Mouse (Mus musculus) heart, postnatal 4 days (tissue): ENCODE results near the gene Olfr1102. TPM values are rescaled to one million over a fixed set of nuclear protein-coding genes. Genes with fewer than 3 reads are reported as not detected.

ENCODE experiments used
- DNase-seq: peaks from one replicate; pipeline ENCODE4 v3.0.0; 2021
- total RNA-seq, 2 experiments: library from RNA; stranded (reverse); gene quantifications; 2 replicates each; pipeline ENCODE4 v1.2.3; 2021

Gene Olfr1102
- total RNA-seq: not detected

GRCm38 (mm10) chr2:86998098-86998497 is at the start of gene Olfr1102:
Olfr1102 (plus strand) TSS chr2:86998398.
- DNase-seq: no peak

- no peak for DNase-seq
These were observed 37.6 kb upstream of the Olfr1102 start, which contains the start of gene Olfr1099 for GRCm38 (mm10) chr2:86960593-86960992. Olfr1099 (minus strand) TSS chr2:86960693.

- no peak for DNase-seq
These were observed 18.3 kb upstream of the Olfr1102 start, which contains the start of gene Olfr1100 for GRCm38 (mm10) chr2:86979854-86980253. Olfr1100 (minus strand) TSS chr2:86979954.

- DNase-seq: no peak
These were observed 7.1 kb upstream of the Olfr1102 start, which contains the start of gene Olfr1101 for GRCm38 (mm10) chr2:86991121-86991520. Olfr1101 (minus strand) TSS chr2:86991221.

- no peak for DNase-seq
These were observed 28.8 kb downstream of the Olfr1102 start, which contains the start of gene Olfr1104 for GRCm38 (mm10) chr2:87026980-87027379. Olfr1104 (minus strand) TSS chr2:87027080.

- DNase-seq: no peak
These were observed 38.2 kb downstream of the Olfr1102 start, which contains the start of gene Olfr1105 for GRCm38 (mm10) chr2:87036431-87036830. Olfr1105 (minus strand) TSS chr2:87036531.

GRCm38 (mm10) chr2:87052173-87052572 is 54.0 kb downstream of the Olfr1102 start, which contains the start of gene Olfr1106:
Olfr1106 (minus strand) TSS chr2:87052273.
- no peak for DNase-seq

Other genes starting within 250 kb of the Olfr1102 start
- not detected for gene Olfr1090, start 239.4 kb upstream of the Olfr1102 start, total RNA-seq
- not detected for gene Olfr1093, start 215.9 kb upstream of the Olfr1102 start, total RNA-seq
- gene Olfr141, start 188.4 kb upstream of the Olfr1102 start, total RNA-seq: not detected
- not detected for gene Olfr1094, start 173.7 kb upstream of the Olfr1102 start, total RNA-seq
- gene Olfr1095, start 146.7 kb upstream of the Olfr1102 start, total RNA-seq: not detected
- gene Gm13723, start 123.6 kb upstream of the Olfr1102 start, total RNA-seq: not detected
- gene Olfr1097, start 106.2 kb upstream of the Olfr1102 start, total RNA-seq: not detected
- gene Olfr1098, start 73.9 kb upstream of the Olfr1102 start, total RNA-seq: not detected
- gene Olfr1099, start 37.7 kb upstream of the Olfr1102 start, total RNA-seq: not detected
- gene Olfr1100, start 18.4 kb upstream of the Olfr1102 start, total RNA-seq: not detected
- not detected for gene Olfr1101, start 7.2 kb upstream of the Olfr1102 start, total RNA-seq
- not detected for gene Olfr1104, start 28.7 kb downstream of the Olfr1102 start, total RNA-seq
- gene Olfr1105, start 38.1 kb downstream of the Olfr1102 start, total RNA-seq: not detected
- not detected for gene Olfr1106, start 53.9 kb downstream of the Olfr1102 start, total RNA-seq
- gene Olfr1107, start 77.4 kb downstream of the Olfr1102 start, total RNA-seq: not detected
- gene Olfr1109, start 97.6 kb downstream of the Olfr1102 start, total RNA-seq: not detected
- gene Olfr259, start 116.2 kb downstream of the Olfr1102 start, total RNA-seq: not detected
- not detected for gene Olfr1110, start 141.9 kb downstream of the Olfr1102 start, total RNA-seq
- not detected for gene Olfr1111, start 154.2 kb downstream of the Olfr1102 start, total RNA-seq
- not detected for gene Olfr1112, start 189.4 kb downstream of the Olfr1102 start, total RNA-seq
- not detected for gene Olfr1113, start 210.6 kb downstream of the Olfr1102 start, total RNA-seq
- not detected for gene Olfr1115, start 249.6 kb downstream of the Olfr1102 start, total RNA-seq